Mouse (Mus musculus) olfactory bulb, adult 2 months (tissue): ENCODE measurements around the gene Shld1.

Source experiments
- CTCF ChIP-seq: fragments of 200-500 bp; IDR thresholded peaks from 2 replicates; pipeline ENCODE4 v1.5.1; 2012; ENCODE audit warnings: low read depth, mild to moderate bottlenecking, low read length, moderate library complexity; ENCODE audit not compliant: insufficient read depth
- POLR2A ChIP-seq: fragments of 200-500 bp; IDR thresholded peaks from 2 replicates; pipeline ENCODE4 v1.6.1; 2012; ENCODE audit warnings: mild to moderate bottlenecking, low read depth, low read length, moderate library complexity; ENCODE audit not compliant: insufficient read depth

GRCm38 (mm10) chr2:132738816-132739432, 52.2 kb downstream of the Shld1 start:
- TF ChIP-seq POLR2A (no peak), CTCF (no peak)
